Mouse (Mus musculus): ENCODE data around the gene Ntrk3. TPM values are rescaled to one million over a fixed set of nuclear protein-coding genes. Genes with fewer than 3 reads are reported as not detected.
A peak's percentile ranks its signal among the peaks of the same experiment; 100 is the strongest.

Gene Ntrk3
- polyA plus RNA-seq (2015; fragmentation: Nextera tagmentation; extraction: Ambion mirVana), result 3.5 and 3.6 TPM in 2 replicates

GRCm38 (mm10) chr7:78737614-78738210, at the start of gene Ntrk3:
Ntrk3 (minus strand) TSS chr7:78738012.
- no peaks in the 10 kb centered on the region for H3K4me1 ChIP-seq (ENCODE audit: control insufficient read depth, insufficient read depth, low read length)
- no peak within 1 kb of the TSS for H3K4me2 ChIP-seq (ENCODE audit: low read depth, low read length)
- ATAC-seq (ENCODE audit: insufficient read depth, low FRiP score), result no peak
- H3K4me3 ChIP-seq (replicated peaks; ENCODE audit: low read length), result no peak within 1 kb of the TSS
- no peaks in the 10 kb centered on the region for H3K36me3 ChIP-seq (ENCODE audit: control insufficient read depth, insufficient read depth, low read length)
- H3K27me3 ChIP-seq (ENCODE audit: control insufficient read depth, insufficient read depth, low read length), result no peaks in the 10 kb centered on the region
- no peaks in the 10 kb centered on the region for H3K9me3 ChIP-seq (replicated peaks; ENCODE audit: control insufficient read depth, low read length)
- 74% methylated on average over 5 of the region's 5 CpGs for WGBS
- no peak within 1 kb of the TSS for H3K27ac ChIP-seq (ENCODE audit: low read length)
- H3K9ac ChIP-seq (ENCODE audit: low read length), result no peak within 1 kb of the TSS

GRCm38 (mm10) chr7:78785906-78786305, 48.1 kb upstream of the Ntrk3 start:
- Histone ChIP-seq H3K4me3 (replicated peaks; ENCODE audit: low read length) (no peak overlapping the region), H3K9me3 (replicated peaks; ENCODE audit: control insufficient read depth, low read length) (no peaks in the 10 kb centered on the region), H3K36me3 (ENCODE audit: control insufficient read depth, insufficient read depth, low read length) (peaks cover 5% of the 10 kb centered on the region), H3K9ac (ENCODE audit: low read length) (no peak overlapping the region), H3K4me1 (ENCODE audit: control insufficient read depth, insufficient read depth, low read length) (peaks cover 8% of the 10 kb centered on the region), H3K27ac (ENCODE audit: low read length) (no peak overlapping the region), H3K27me3 (ENCODE audit: control insufficient read depth, insufficient read depth, low read length) (no peaks in the 10 kb centered on the region), H3K4me2 (ENCODE audit: low read depth, low read length) (no peak overlapping the region)
- 76% methylated on average over 5 of the region's 5 CpGs for WGBS
- no peak for ATAC-seq (ENCODE audit: insufficient read depth, low FRiP score)

GRCm38 (mm10) chr7:78782639-78783581, 45.1 kb upstream of the Ntrk3 start, which contains the start of the genes Mrps11 and Mrpl46:
Mrps11 (plus strand) TSS chr7:78783119.
Mrpl46 (minus strand) TSS chr7:78783531.
- WGBS, result under 1% methylated on average over 44 of the region's 44 CpGs
- Histone ChIP-seq H3K27ac (ENCODE audit: low read length) (peak within 1 kb of the TSS; percentile 29; the same call in 1 of the 2 replicates), H3K27me3 (ENCODE audit: control insufficient read depth, insufficient read depth, low read length) (no peaks in the 10 kb centered on the region), H3K9me3 (replicated peaks; ENCODE audit: control insufficient read depth, low read length) (no peaks in the 10 kb centered on the region), H3K4me2 (ENCODE audit: low read depth, low read length) (peak within 1 kb of the TSS; percentile 80), H3K4me3 (replicated peaks; ENCODE audit: low read length) (peak within 1 kb of the TSS; percentile 92), H3K4me1 (ENCODE audit: control insufficient read depth, insufficient read depth, low read length) (peaks cover 8% of the 10 kb centered on the region), H3K36me3 (ENCODE audit: control insufficient read depth, insufficient read depth, low read length) (no peaks in the 10 kb centered on the region; the same call in 1 of the 2 replicates), H3K9ac (ENCODE audit: low read length) (peak within 1 kb of the TSS; percentile 92)
- ATAC-seq (ENCODE audit: insufficient read depth, low FRiP score), result peak; percentile 97

- Histone ChIP-seq H3K4me2 (ENCODE audit: low read depth, low read length) (no peak overlapping the region), H3K9me3 (replicated peaks; ENCODE audit: control insufficient read depth, low read length) (no peaks in the 10 kb centered on the region), H3K27ac (ENCODE audit: low read length) (no peak overlapping the region), H3K36me3 (ENCODE audit: control insufficient read depth, insufficient read depth, low read length) (peaks cover 12% of the 10 kb centered on the region), H3K4me3 (replicated peaks; ENCODE audit: low read length) (no peak overlapping the region), H3K27me3 (ENCODE audit: control insufficient read depth, insufficient read depth, low read length) (no peaks in the 10 kb centered on the region), H3K4me1 (ENCODE audit: control insufficient read depth, insufficient read depth, low read length) (peaks cover 6% of the 10 kb centered on the region), H3K9ac (ENCODE audit: low read length) (no peak overlapping the region)
- ATAC-seq (ENCODE audit: insufficient read depth, low FRiP score), result no peak
- WGBS, result 86% methylated on average over 5 of the region's 5 CpGs
Observed at GRCm38 (mm10) chr7:78778741-78779140, 40.9 kb upstream of the Ntrk3 start.

GRCm38 (mm10) chr7:78770936-78771335, 33.1 kb upstream of the Ntrk3 start:
- ATAC-seq (ENCODE audit: insufficient read depth, low FRiP score), result no peak
- no peaks in the 10 kb centered on the region for H3K9me3 ChIP-seq (replicated peaks; ENCODE audit: control insufficient read depth, low read length)
- peaks cover 15% of the 10 kb centered on the region; the same call in 1 of the 2 replicates for H3K36me3 ChIP-seq (ENCODE audit: control insufficient read depth, insufficient read depth, low read length)
- H3K27ac ChIP-seq (ENCODE audit: low read length), result no peak overlapping the region
- no peak overlapping the region for H3K4me2 ChIP-seq (ENCODE audit: low read depth, low read length)
- H3K4me3 ChIP-seq (replicated peaks; ENCODE audit: low read length), result no peak overlapping the region
- no peaks in the 10 kb centered on the region for H3K4me1 ChIP-seq (ENCODE audit: control insufficient read depth, insufficient read depth, low read length)
- no peaks in the 10 kb centered on the region for H3K27me3 ChIP-seq (ENCODE audit: control insufficient read depth, insufficient read depth, low read length)
- 85% methylated on average over 5 of the region's 5 CpGs for WGBS
- no peak overlapping the region for H3K9ac ChIP-seq (ENCODE audit: low read length)

- Histone ChIP-seq H3K9ac (ENCODE audit: low read length) (no peak overlapping the region), H3K9me3 (replicated peaks; ENCODE audit: control insufficient read depth, low read length) (no peaks in the 10 kb centered on the region), H3K4me2 (ENCODE audit: low read depth, low read length) (no peak overlapping the region), H3K27me3 (ENCODE audit: control insufficient read depth, insufficient read depth, low read length) (no peaks in the 10 kb centered on the region), H3K36me3 (ENCODE audit: control insufficient read depth, insufficient read depth, low read length) (0 out of 2 replicates have a peak, but pooled peaks cover 6% of the 10 kb centered on the region), H3K4me3 (replicated peaks; ENCODE audit: low read length) (no peak overlapping the region), H3K4me1 (ENCODE audit: control insufficient read depth, insufficient read depth, low read length) (no peaks in the 10 kb centered on the region), H3K27ac (ENCODE audit: low read length) (peak overlapping the region; percentile 39; the same call in 1 of the 2 replicates)
- 22% methylated on average over 7 of the region's 7 CpGs for WGBS
- peak; percentile 69; the same call in 1 of the 2 replicates for ATAC-seq (ENCODE audit: insufficient read depth, low FRiP score)
Observed at GRCm38 (mm10) chr7:78769075-78769652, 31.4 kb upstream of the Ntrk3 start.

GRCm38 (mm10) chr7:78767929-78768531, 30.2 kb upstream of the Ntrk3 start:
- Histone ChIP-seq H3K4me2 (ENCODE audit: low read depth, low read length) (no peak overlapping the region), H3K36me3 (ENCODE audit: control insufficient read depth, insufficient read depth, low read length) (no peaks in the 10 kb centered on the region), H3K27me3 (ENCODE audit: control insufficient read depth, insufficient read depth, low read length) (no peaks in the 10 kb centered on the region), H3K27ac (ENCODE audit: low read length) (no peak overlapping the region), H3K9me3 (replicated peaks; ENCODE audit: control insufficient read depth, low read length) (no peaks in the 10 kb centered on the region), H3K4me3 (replicated peaks; ENCODE audit: low read length) (no peak overlapping the region), H3K9ac (ENCODE audit: low read length) (no peak overlapping the region), H3K4me1 (ENCODE audit: control insufficient read depth, insufficient read depth, low read length) (no peaks in the 10 kb centered on the region)
- ATAC-seq (ENCODE audit: insufficient read depth, low FRiP score), result no peak
- 91% methylated on average over 12 of the region's 12 CpGs for WGBS

GRCm38 (mm10) chr7:78766019-78766683, 28.3 kb upstream of the Ntrk3 start:
- WGBS, result 22% methylated on average over 18 of the region's 18 CpGs
- H3K4me2 ChIP-seq (ENCODE audit: low read depth, low read length), result no peak overlapping the region

More at GRCm38 (mm10) chr7:78766019-78766683, 28.3 kb upstream of the Ntrk3 start:
- Histone ChIP-seq H3K9me3 (replicated peaks; ENCODE audit: control insufficient read depth, low read length) (no peaks in the 10 kb centered on the region), H3K9ac (ENCODE audit: low read length) (no peak overlapping the region), H3K36me3 (ENCODE audit: control insufficient read depth, insufficient read depth, low read length) (no peaks in the 10 kb centered on the region), H3K27ac (ENCODE audit: low read length) (no peak overlapping the region), H3K4me1 (ENCODE audit: control insufficient read depth, insufficient read depth, low read length) (no peaks in the 10 kb centered on the region), H3K27me3 (ENCODE audit: control insufficient read depth, insufficient read depth, low read length) (no peaks in the 10 kb centered on the region), H3K4me3 (replicated peaks; ENCODE audit: low read length) (no peak overlapping the region)
- ATAC-seq (ENCODE audit: insufficient read depth, low FRiP score), result peak; percentile 30; the same call in 1 of the 2 replicates

All from stomach, embryonic 16.5 days (tissue).